Mouse (Mus musculus) lung, postnatal 25 days (tissue): Measurements from ENCODE around the gene Trim2.

ENCODE experiments used
- DNase-seq: peaks from one replicate; pipeline ENCODE4 v3.0.0; 2022; ENCODE audit warnings: low spot score

Trim2 gene

GRCm38 (mm10) chr3:84286311-84286710, 20.4 kb downstream of the Trim2 start:
- no peak for DNase-seq

GRCm38 (mm10) chr3:84284796-84285195, 21.9 kb downstream of the Trim2 start:
- no peak for DNase-seq

GRCm38 (mm10) chr3:84283524-84283923, 23.2 kb downstream of the Trim2 start:
- peak; percentile 18 for DNase-seq

GRCm38 (mm10) chr3:84281936-84282371, 24.7 kb downstream of the Trim2 start:
- no peak for DNase-seq

GRCm38 (mm10) chr3:84278809-84279208, 27.9 kb downstream of the Trim2 start:
- no peak for DNase-seq

- DNase-seq, result no peak
Observed at GRCm38 (mm10) chr3:84275124-84275523, 31.6 kb downstream of the Trim2 start.

- no peak for DNase-seq
Observed at GRCm38 (mm10) chr3:84272293-84273015, 34.2 kb downstream of the Trim2 start.

- no peak for DNase-seq
Observed at GRCm38 (mm10) chr3:84271794-84272193, 34.9 kb downstream of the Trim2 start.

- no peak for DNase-seq
Observed at GRCm38 (mm10) chr3:84271058-84271457, 35.6 kb downstream of the Trim2 start.

GRCm38 (mm10) chr3:84270624-84270995, 36.1 kb downstream of the Trim2 start:
- DNase-seq, result peak; percentile 22

- no peak for DNase-seq
Observed at GRCm38 (mm10) chr3:84269987-84270623, 36.6 kb downstream of the Trim2 start.

- DNase-seq, result no peak
Observed at GRCm38 (mm10) chr3:84268434-84268833, 38.2 kb downstream of the Trim2 start.

- no peak for DNase-seq
Observed at GRCm38 (mm10) chr3:84266391-84266931, 40.2 kb downstream of the Trim2 start.

GRCm38 (mm10) chr3:84265084-84265483, 41.6 kb downstream of the Trim2 start:
- no peak for DNase-seq

GRCm38 (mm10) chr3:84264395-84264794, 42.3 kb downstream of the Trim2 start:
- DNase-seq, result no peak

- no peak for DNase-seq
Observed at GRCm38 (mm10) chr3:84262804-84263203, 43.9 kb downstream of the Trim2 start.

GRCm38 (mm10) chr3:84261863-84262262, 44.8 kb downstream of the Trim2 start:
- no peak for DNase-seq

GRCm38 (mm10) chr3:84260837-84261236, 45.8 kb downstream of the Trim2 start:
- DNase-seq, result no peak

- no peak for DNase-seq
Observed at GRCm38 (mm10) chr3:84260024-84260535, 46.6 kb downstream of the Trim2 start.

GRCm38 (mm10) chr3:84259281-84260023, 47.2 kb downstream of the Trim2 start:
- peak; percentile 59 for DNase-seq

- no peak for DNase-seq
Observed at GRCm38 (mm10) chr3:84258518-84259031, 48.1 kb downstream of the Trim2 start.

GRCm38 (mm10) chr3:84257989-84258517, 48.6 kb downstream of the Trim2 start:
- no peak for DNase-seq
